ENCODE assay signal across 9 mouse cellular contexts in the genomic region with DNA sequence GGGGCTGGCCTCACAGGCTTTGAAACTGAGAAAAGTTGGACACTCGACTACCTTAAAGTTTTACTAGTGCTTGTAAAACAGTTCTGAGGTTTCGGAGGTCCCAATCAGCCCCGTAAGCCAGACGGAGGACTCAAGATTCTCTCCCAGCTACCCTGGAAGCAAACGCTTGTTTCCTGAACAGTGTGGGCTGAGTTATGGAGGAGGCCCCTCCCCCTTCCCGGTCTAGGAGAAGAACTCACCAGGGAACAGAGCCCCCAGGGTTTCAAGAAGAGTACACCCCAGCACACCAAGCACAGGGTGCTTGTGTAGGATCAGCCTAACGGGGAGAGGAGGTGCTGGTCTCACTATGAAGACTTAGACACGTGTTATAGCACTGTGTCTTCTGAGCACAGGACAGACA. TPM values are rescaled to one million over a fixed set of nuclear protein-coding genes. Genes with fewer than 3 reads are reported as not detected.
DNase-seq lines count a peak whose midpoint lies in the region; ATAC-seq lines count a peak whose summit lies in the region.
"Had no signal": no experiment of that assay in that cellular context is flagged by ENCODE, and none has a peak within 500 bp of the region (broad histone marks: within the 10 kb centered on the region; RNA-seq: fewer than 3 reads in every experiment).

No protein-coding gene starts in this region.

- no peak for ATAC-seq in heart, embryonic 16.5 days (replicated peaks; ENCODE audit: extremely low read depth, insufficient read depth, low FRiP score)
- ATAC-seq in limb, embryonic 12.5 days (ENCODE audit: insufficient number of reproducible peaks, insufficient read depth, low FRiP score, low TSS enrichment, low read depth): 0 out of 2 replicates have a peak, but pooled peaks have one; percentile 34

- 43% methylated on average over 8 of the region's 8 CpGs for WGBS in heart, embryonic 16.5 days
- 12% methylated on average over 8 of the region's 8 CpGs for WGBS in limb, embryonic 12.5 days

- peak overlapping the region; percentile 47 for H3K4me2 ChIP-seq in heart, embryonic 16.5 days (ENCODE audit: low read depth, low read length)
- H3K4me2 ChIP-seq in limb, embryonic 12.5 days: peak overlapping the region; percentile 39

- no peaks in the 10 kb centered on the region for H3K27me3 ChIP-seq in heart, embryonic 16.5 days (ENCODE audit: control insufficient read depth, insufficient read depth, low read length)
- no peaks in the 10 kb centered on the region for H3K27me3 ChIP-seq in limb, embryonic 12.5 days

- peak overlapping the region; percentile 29; the same call in 1 of the 2 replicates for H3K4me3 ChIP-seq in heart, embryonic 16.5 days (ENCODE audit: low read length)
- peak overlapping the region; percentile 16; the same call in 1 of the 2 replicates for H3K4me3 ChIP-seq in limb, embryonic 12.5 days (replicated peaks)

- H3K27ac ChIP-seq in heart, embryonic 16.5 days (ENCODE audit: low read length): no peak overlapping the region
- H3K27ac ChIP-seq in limb, embryonic 12.5 days: peak overlapping the region; percentile 88

- no peak for DNase-seq in heart, postnatal 25 days (ENCODE audit: low spot score)
- DNase-seq in testis, postnatal 10 days (ENCODE audit: low spot score): peak; percentile 59
- no peak for DNase-seq in testis, postnatal 14 days (ENCODE audit: low spot score)
- no peak for DNase-seq in urinary bladder, postnatal 36 days (ENCODE audit: low spot score in 2 of 2)
- no peak for DNase-seq in layer of hippocampus, adult 11-12 months (ENCODE audit: low spot score)
- no peak for DNase-seq in left cerebral cortex, postnatal 36 days (ENCODE audit: low spot score in 2 of 2)

- H3K9me3 ChIP-seq in heart, embryonic 16.5 days (replicated peaks; ENCODE audit: control insufficient read depth, low read length): no peaks in the 10 kb centered on the region
- H3K9me3 ChIP-seq in limb, embryonic 12.5 days: no peaks in the 10 kb centered on the region

- no peaks in the 10 kb centered on the region for H3K36me3 ChIP-seq in heart, embryonic 16.5 days (ENCODE audit: control insufficient read depth, insufficient read depth)
- no peaks in the 10 kb centered on the region for H3K36me3 ChIP-seq in limb, embryonic 12.5 days

- peaks cover 6% of the 10 kb centered on the region for H3K4me1 ChIP-seq in heart, embryonic 16.5 days (ENCODE audit: control insufficient read depth, insufficient read depth, low read length)
- peaks cover 49% of the 10 kb centered on the region for H3K4me1 ChIP-seq in limb, embryonic 12.5 days (replicated peaks)

- intact Hi-C loops in heart, postnatal 25 days (cut with DNase I): no loop called here
- intact Hi-C loops in left cerebral cortex, postnatal 36 days (cut with DNase I): no loop called here

- H3K9ac ChIP-seq in heart, embryonic 16.5 days (ENCODE audit: low read length): peak overlapping the region; percentile 65
- peak overlapping the region; percentile 46; the same call in 1 of the 2 replicates for H3K9ac ChIP-seq in limb, embryonic 12.5 days (replicated peaks)

RNA-seq across cellular contexts. Expression of gene Catsper3, which starts 27.6 kb away (rescaled TPM):
- 0.11 TPM in 1 of 2 replicates, not detected in the other for polyA plus RNA-seq in heart, embryonic 16.5 days (2015; fragmentation: Nextera tagmentation; extraction: Ambion mirVana)
- total RNA-seq in heart, postnatal 25 days (2021): not detected
- 0.15 TPM in 1 of 2 replicates, not detected in the other for polyA plus RNA-seq in limb, embryonic 12.5 days (2016; fragmentation: Nextera tagmentation; extraction: Ambion mirVana)
- under 1 TPM; 0.25 to 0.29 TPM for total RNA-seq in left cerebral cortex, postnatal 36 days (2021)
- total RNA-seq: megakaryocyte, adult 5-6 weeks had no signal

RNA-seq across cellular contexts. Expression of gene Pcbd2, which starts 29.6 kb away (rescaled TPM):
- 49.9 and 66.0 TPM in 2 replicates for polyA plus RNA-seq in heart, embryonic 16.5 days (2015; fragmentation: Nextera tagmentation; extraction: Ambion mirVana)
- total RNA-seq in heart, postnatal 25 days (2021): 10 to 100 TPM; 38.2 to 42.5 TPM
- 42.0 and 46.8 TPM in 2 replicates for polyA plus RNA-seq in limb, embryonic 12.5 days (2016; fragmentation: Nextera tagmentation; extraction: Ambion mirVana)
- total RNA-seq in left cerebral cortex, postnatal 36 days (2021): 10 to 100 TPM; 27.0 to 28.6 TPM

RNA-seq across cellular contexts. Expression of gene Txndc15, which starts 42.3 kb away (rescaled TPM):
- polyA plus RNA-seq in heart, embryonic 16.5 days (2015; fragmentation: Nextera tagmentation; extraction: Ambion mirVana): 65.6 and 73.4 TPM in 2 replicates
- total RNA-seq in heart, postnatal 25 days (2021): 10 to 100 TPM; 38.0 to 38.2 TPM
- 94.1 and 95.8 TPM in 2 replicates for polyA plus RNA-seq in limb, embryonic 12.5 days (2016; fragmentation: Nextera tagmentation; extraction: Ambion mirVana)
- total RNA-seq in left cerebral cortex, postnatal 36 days (2021): 10 to 100 TPM; 75.6 to 76.2 TPM
